Mouse (Mus musculus) lung, postnatal 0 days (tissue): ENCODE measurements around the gene Notch3. TPM values are rescaled to one million over a fixed set of nuclear protein-coding genes. Genes with fewer than 3 reads are reported as not detected.
"Not testable (repeated sequence)": the region's sequence is repeated elsewhere in the genome, so short reads cannot be mapped to it uniquely, and the experiment has no call there.

Source experiments
- ATAC-seq: fragments of 200-750 bp; cut with Nextera tagmentation; 2 replicates; pipeline ENCODE4 v1.8.0; 2017; ENCODE audit warnings: moderate library complexity
- DNase-seq: peaks from one replicate; pipeline ENCODE4 v3.0.0-alpha.2; 2016; ENCODE audit warnings: low spot score
- H3K27ac ChIP-seq: fragments of 300-500 bp; sonication (generic); 2 replicates; pipeline ENCODE4 v1.5.1; 2014; ENCODE audit warnings: antibody characterized with exemption, mild to moderate bottlenecking, low read length, mixed read lengths
- H3K27me3 ChIP-seq: fragments of 300-500 bp; sonication (generic); replicated peaks from 2 replicates; pipeline ENCODE4 v1.6.1; 2014; ENCODE audit warnings: low read length, mixed read lengths; ENCODE audit not compliant: insufficient read depth
- H3K36me3 ChIP-seq: fragments of 300-500 bp; sonication (generic); 2 replicates; pipeline ENCODE4 v1.6.1; 2014; ENCODE audit warnings: low read length, mixed read lengths; ENCODE audit not compliant: insufficient read depth
- H3K4me1 ChIP-seq: fragments of 300-500 bp; sonication (generic); 2 replicates; pipeline ENCODE4 v1.6.1; 2014; ENCODE audit warnings: antibody characterized with exemption, low read depth, low read length, mixed read lengths; ENCODE audit not compliant: insufficient read depth
- H3K4me2 ChIP-seq: fragments of 300-500 bp; sonication (generic); replicated peaks from 2 replicates; pipeline ENCODE4 v1.6.1; 2014; ENCODE audit warnings: low read depth, mild to moderate bottlenecking, low read length, moderate library complexity, mixed read lengths
- H3K4me3 ChIP-seq: fragments of 300-500 bp; sonication (generic); 2 replicates; pipeline ENCODE4 v1.5.1; 2014; ENCODE audit warnings: low read depth, low read length
- H3K9ac ChIP-seq: fragments of 300-500 bp; sonication (generic); replicated peaks from 2 replicates; pipeline ENCODE4 v1.6.1; 2014; ENCODE audit warnings: low read depth, mild to moderate bottlenecking
- H3K9me3 ChIP-seq: fragments of 300-500 bp; sonication (generic); 2 replicates; pipeline ENCODE4 v1.6.1; 2016; ENCODE audit warnings: low read length, mixed read lengths
- CTCF ChIP-seq: IDR thresholded peaks from 2 replicates; pipeline ENCODE4 v1.5.1; 2016; ENCODE audit warnings: antibody characterized with exemption, mild to moderate bottlenecking
- EP300 ChIP-seq: IDR thresholded peaks from 2 replicates; pipeline ENCODE4 v1.6.1; 2016; ENCODE audit warnings: antibody characterized with exemption, mild to moderate bottlenecking, control low read depth
- WGBS: fragments of 180-500 bp; shearing (Covaris S2); extraction: QIAGEN DNeasy Blood & Tissue Kit; methylation state at CpG from one replicate; pipeline ENCODE4 v1.1.7; 2014; 5-methylcytosine and 5-hydroxymethylcytosine counted together
- polyA plus RNA-seq: library from polyadenylated mRNA; unstranded; fragments of >200 nt; fragmentation: Nextera tagmentation; extraction: Ambion mirVana; gene quantifications from 2 replicates; pipeline ENCODE4 v1.2.1, GENCODE M21; 2015

Notch3 gene
- polyA plus RNA-seq, 1 experiment from 2014 or later = 8.3 TPM

DNA sequence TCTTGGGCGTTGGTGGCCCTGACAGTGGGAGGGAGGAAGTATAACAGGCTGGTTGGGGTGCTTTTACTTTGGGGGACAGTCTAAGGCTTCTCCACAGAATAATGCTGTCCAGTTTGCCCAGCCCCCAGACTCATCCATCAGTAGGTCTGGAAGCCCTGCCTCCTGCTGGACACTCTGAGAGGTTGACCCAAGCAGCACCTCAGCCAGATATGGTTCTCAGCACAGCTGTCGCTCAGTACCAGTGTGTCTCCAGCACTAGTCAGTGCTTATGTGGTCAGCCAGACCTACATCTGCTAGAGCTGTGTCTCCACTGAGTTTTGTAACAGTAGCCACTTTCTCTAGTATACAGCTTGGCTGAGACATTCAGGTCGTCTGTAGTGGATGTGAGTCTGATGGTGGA, 48.2 kb downstream of the Notch3 start:
- Histone ChIP-seq H3K9ac (no peak overlapping the region), H3K36me3 (no peaks in the 10 kb centered on the region), H3K9me3 (no peaks in the 10 kb centered on the region), H3K27ac (no peak overlapping the region), H3K27me3 (no peaks in the 10 kb centered on the region; the same call in 1 of the 2 replicates), H3K4me2 (peak overlapping the region; percentile 25; the same call in 1 of the 2 replicates), H3K4me3 (no peak overlapping the region), H3K4me1 (peaks cover 14% of the 10 kb centered on the region; the same call in 1 of the 2 replicates)
- DNase-seq (peak; percentile 41), ATAC-seq (peak; percentile 32)
- TF ChIP-seq EP300 = no peak
- peak; percentile 45 for TF ChIP-seq CTCF
- WGBS = 17% methylated on average over 2 of the region's 3 CpGs

DNA sequence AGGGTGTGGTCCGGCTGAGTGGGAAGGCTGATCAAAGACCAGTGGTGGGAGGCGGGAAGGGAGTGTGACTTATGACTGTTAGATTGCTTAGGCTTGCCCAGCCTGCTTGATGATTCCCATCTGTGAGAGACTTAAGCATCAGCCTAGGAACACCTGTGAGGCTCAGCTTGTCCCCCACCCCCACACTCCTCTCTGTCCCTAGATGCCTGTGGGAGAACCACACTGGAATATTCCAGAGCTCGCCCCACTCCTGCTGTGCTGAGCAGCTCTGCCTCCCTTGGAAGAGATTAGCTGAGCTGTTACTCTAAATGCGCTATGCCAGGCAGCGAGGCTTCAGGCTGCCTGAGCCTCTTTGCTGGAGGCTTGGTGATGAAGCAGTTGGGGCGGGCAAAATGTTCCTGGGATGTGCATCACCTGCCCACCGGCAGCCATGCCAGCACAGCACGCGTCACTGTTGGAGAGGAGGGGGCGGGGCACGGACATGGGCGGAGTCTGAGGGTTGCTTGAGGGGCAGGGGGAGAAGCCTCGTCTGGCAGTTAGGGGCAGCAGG, 48.7 kb downstream of the Notch3 start:
- not testable (repeated sequence) for H3K9ac ChIP-seq, H3K27me3 ChIP-seq, H3K9me3 ChIP-seq, H3K27ac ChIP-seq, H3K4me3 ChIP-seq, H3K36me3 ChIP-seq
- WGBS = 2% methylated on average over 11 of the region's 13 CpGs
- DNase-seq (peak; percentile 29), ATAC-seq (peak; percentile 24; the same call in 1 of the 2 replicates)
- Histone ChIP-seq H3K4me1 (peaks cover 14% of the 10 kb centered on the region; the same call in 1 of the 2 replicates), H3K4me2 (peak overlapping the region; percentile 25; the same call in 1 of the 2 replicates)

GRCm38 (mm10) chr17:32117287-32117871, 49.3 kb downstream of the Notch3 start:
- peak; percentile 52 for ATAC-seq
- H3K27me3 ChIP-seq = no peaks in the 10 kb centered on the region; the same call in 1 of the 2 replicates
- 26% methylated on average over 4 of the region's 5 CpGs for WGBS
- DNase-seq = peak; percentile 65
- H3K4me3 ChIP-seq = no peak overlapping the region
- no peak overlapping the region for H3K27ac ChIP-seq
- no peak overlapping the region for H3K4me2 ChIP-seq
- no peaks in the 10 kb centered on the region for H3K36me3 ChIP-seq
- TF ChIP-seq CTCF (no peak), EP300 (no peak)
- no peak overlapping the region for H3K9ac ChIP-seq
- no peaks in the 10 kb centered on the region for H3K9me3 ChIP-seq
- H3K4me1 ChIP-seq = peaks cover 14% of the 10 kb centered on the region; the same call in 1 of the 2 replicates

- WGBS = 75% methylated on average over 6 of the region's 6 CpGs
- Histone ChIP-seq H3K4me2 (no peak overlapping the region), H3K27me3 (no peaks in the 10 kb centered on the region; the same call in 1 of the 2 replicates), H3K9ac (no peak overlapping the region), H3K9me3 (no peaks in the 10 kb centered on the region), H3K4me1 (peaks cover 14% of the 10 kb centered on the region; the same call in 1 of the 2 replicates), H3K36me3 (no peaks in the 10 kb centered on the region), H3K27ac (no peak overlapping the region), H3K4me3 (no peak overlapping the region)
- no peak for DNase-seq
- TF ChIP-seq EP300 (no peak), CTCF (no peak)
- ATAC-seq = no peak
These were observed 49.9 kb downstream of the Notch3 start for GRCm38 (mm10) chr17:32116586-32117286.

- H3K9ac ChIP-seq, H3K36me3 ChIP-seq, DNase-seq, H3K9me3 ChIP-seq, H3K4me3 ChIP-seq, H3K27ac ChIP-seq, H3K27me3 ChIP-seq, ATAC-seq: not testable (repeated sequence)
- WGBS = 62% methylated on average over 5 of the region's 5 CpGs
- Histone ChIP-seq H3K4me1 (peaks cover 11% of the 10 kb centered on the region; the same call in 1 of the 2 replicates), H3K4me2 (peak overlapping the region; percentile 77)
These were observed 52.2 kb downstream of the Notch3 start for GRCm38 (mm10) chr17:32114486-32114885.
